Mouse (Mus musculus) left cerebral cortex, postnatal 36 days (tissue): ENCODE data around the gene Gm14743. TPM values are rescaled to one million over a fixed set of nuclear protein-coding genes. Genes with fewer than 3 reads are reported as not detected.
"Not testable (repeated sequence)": the region's sequence is repeated elsewhere in the genome, so short reads cannot be mapped to it uniquely, and the experiment has no call there.

Experiments used
- DNase-seq, 2 experiments: peaks; one replicate each; pipeline ENCODE4 v3.0.0; 2021 to 2022; ENCODE audit warnings: low spot score in 2 of 2, mixed read lengths in 1 of 2
- intact Hi-C: fragments of 180-260 bp; cut with DNase I; formaldehyde crosslinking; loops from one replicate; pipeline ENCODE4 v1.15.1; 2025
- total RNA-seq, 2 experiments: library from RNA; stranded (reverse); gene quantifications; 2 replicates each; pipeline ENCODE4 v1.2.3; 2021

Gm14743 gene
- not detected for total RNA-seq

GRCm38 (mm10) chrX:78245821-78246220, at the start of gene Gm14743:
Gm14743 (minus strand) TSS chrX:78245921.
- DNase-seq, intact Hi-C loops: not testable (repeated sequence)

- intact Hi-C loops, result no loop called here
- DNase-seq, result no peak
Measured at GRCm38 (mm10) chrX:78202829-78203228, 42.9 kb downstream of the Gm14743 start.

- DNase-seq, intact Hi-C loops: not testable (repeated sequence)
Measured at GRCm38 (mm10) chrX:78202220-78202619, 43.5 kb downstream of the Gm14743 start.

Other genes starting within 250 kb of the Gm14743 start
- gene Obp1a, start 154.5 kb downstream of the Gm14743 start, total RNA-seq, result not detected
- gene Gm5938, start 120.5 kb downstream of the Gm14743 start, total RNA-seq, result not detected
- not detected for gene Obp1b, start 59.1 kb downstream of the Gm14743 start, total RNA-seq
- gene 4930480E11Rik, start 123.7 kb upstream of the Gm14743 start, total RNA-seq, result not detected